Mouse (Mus musculus): Measurements from ENCODE around the gene Anks1. TPM values are rescaled to one million over a fixed set of nuclear protein-coding genes. Genes with fewer than 3 reads are reported as not detected.

Gene Anks1
- 10 to 100 TPM in 1 of 2 experiments, 1 to 10 TPM in 1; 8.8 to 23.4 TPM for total RNA-seq (2021)
- long read RNA-seq, experiment 1, full-length matches to known transcripts: 11 of 42 reads
- long read RNA-seq, experiment 1, partial matches to known transcripts: 27 of 42 reads
- long read RNA-seq, experiment 1, other reads (novel, unspliced or antisense): 4 of 42 reads
- long read RNA-seq, experiment 2, full-length matches to known transcripts: 5 of 18 reads
- long read RNA-seq, experiment 2, partial matches to known transcripts: 5 of 18 reads
- long read RNA-seq, experiment 2, other reads (novel, unspliced or antisense): 8 of 18 reads

- TF ChIP-seq CTCF (IDR thresholded peaks at IDR 0.05): no peak
- peak; percentile 93 for DNase-seq
- Histone ChIP-seq H3K27ac (peak within 1 kb of the TSS; percentile 96), H3K4me3 (peak within 1 kb of the TSS; percentile 99)
- intact Hi-C loops (cut with DNase I): loop anchor here (2.0 to 5.0 kb wide), 3 partner anchors 63 to 170 kb away; no protein-coding TSS in a partner anchor
Observed at GRCm38 (mm10) chr17:27908888-27909621, at the start of gene Anks1. Gene Anks1 (plus strand): TSS chr17:27909306.

- no peak for DNase-seq
- TF ChIP-seq CTCF (IDR thresholded peaks at IDR 0.05): 0 out of 2 replicates have a peak, but pooled peaks have one; percentile 1
- no peak overlapping the region for H3K27ac ChIP-seq
- intact Hi-C loops (cut with DNase I): no loop called here
- no peak overlapping the region for H3K4me3 ChIP-seq
Observed at GRCm38 (mm10) chr17:27865461-27865860, 43.6 kb upstream of the Anks1 start.

- no peak for TF ChIP-seq CTCF (IDR thresholded peaks at IDR 0.05)
- no peak for DNase-seq
- H3K4me3 ChIP-seq: no peak overlapping the region
- no peak overlapping the region for H3K27ac ChIP-seq
- intact Hi-C loops (cut with DNase I): no loop called here
Observed at GRCm38 (mm10) chr17:27866737-27867136, 42.4 kb upstream of the Anks1 start.

- no peak overlapping the region for H3K4me3 ChIP-seq
- no peak for TF ChIP-seq CTCF (IDR thresholded peaks at IDR 0.05)
- H3K27ac ChIP-seq: peak overlapping the region; percentile 43; the same call in 1 of the 2 replicates
- no peak for DNase-seq
- intact Hi-C loops (cut with DNase I): no loop called here
Observed at GRCm38 (mm10) chr17:27871851-27872250, 37.3 kb upstream of the Anks1 start.

DNA sequence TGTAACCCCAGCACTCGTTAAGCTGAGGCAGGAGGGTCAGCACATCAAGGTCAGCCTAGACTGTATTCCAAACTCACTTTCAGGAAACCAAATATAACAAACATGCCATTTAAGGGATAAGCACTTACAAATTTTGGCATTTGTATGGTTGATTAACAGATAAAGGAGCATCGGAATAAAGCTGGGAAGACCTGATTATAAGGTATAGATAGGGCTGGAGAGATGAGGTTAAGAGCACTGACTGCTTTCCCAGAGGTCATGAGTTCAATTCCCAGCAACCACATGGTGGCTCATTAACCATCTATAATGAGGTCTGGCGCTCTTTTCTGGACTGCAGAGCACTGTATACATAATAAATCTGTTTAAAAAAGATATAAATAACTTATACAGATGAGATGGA lies 35.5 kb upstream of the Anks1 start:
- DNase-seq: no peak
- no peak overlapping the region for H3K4me3 ChIP-seq
- intact Hi-C loops (cut with DNase I): no loop called here
- H3K27ac ChIP-seq: no peak overlapping the region
- TF ChIP-seq CTCF (IDR thresholded peaks at IDR 0.05): no peak

DNA sequence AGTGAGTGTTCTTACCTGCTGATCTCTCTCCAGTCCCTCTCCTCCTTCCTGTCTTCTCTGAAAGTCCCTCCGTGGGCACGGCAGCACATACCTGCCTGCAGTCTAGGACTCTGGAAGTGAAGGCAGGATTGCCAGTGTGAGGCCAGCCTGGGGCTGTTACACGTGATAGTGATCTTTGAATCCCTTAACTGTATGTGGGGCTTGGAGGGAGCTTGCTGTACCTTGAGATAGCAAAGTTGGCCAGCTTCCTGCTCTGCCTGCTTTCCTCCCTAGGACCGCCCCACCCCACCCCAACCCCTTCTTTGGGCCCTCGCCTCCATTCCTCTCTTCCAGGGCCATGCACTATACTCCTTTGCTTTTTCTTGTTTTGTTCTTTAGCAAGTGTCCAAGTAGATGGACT lies 34.6 kb upstream of the Anks1 start:
- no peak for DNase-seq
- no peak for TF ChIP-seq CTCF (IDR thresholded peaks at IDR 0.05)
- intact Hi-C loops (cut with DNase I): no loop called here
- Histone ChIP-seq H3K27ac (no peak overlapping the region), H3K4me3 (no peak overlapping the region)

DNA sequence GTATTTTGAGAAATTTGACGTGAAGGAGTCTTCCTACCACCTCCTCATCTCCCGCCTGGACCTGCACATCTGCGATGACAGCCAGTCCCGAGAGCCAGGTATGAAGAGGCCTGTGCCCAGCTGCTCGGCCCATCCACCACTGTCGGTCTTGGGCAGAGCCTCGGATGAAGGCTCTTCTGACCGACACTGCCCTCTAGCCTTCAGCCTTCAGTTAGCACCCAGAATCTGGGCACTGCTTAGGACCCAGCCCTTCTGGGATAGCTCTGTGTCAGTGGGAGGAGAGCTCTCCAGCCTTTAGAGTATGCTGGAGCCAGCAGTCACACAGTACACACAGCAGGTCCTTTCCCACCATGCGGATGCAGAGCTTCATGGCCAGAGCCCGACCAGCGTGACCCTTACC lies 27.6 kb upstream of the Anks1 start:
- H3K27ac ChIP-seq: no peak overlapping the region
- DNase-seq: peak; percentile 62
- intact Hi-C loops (cut with DNase I): no loop called here
- H3K4me3 ChIP-seq: no peak overlapping the region
- peak; percentile 58 for TF ChIP-seq CTCF (IDR thresholded peaks at IDR 0.05)

DNA sequence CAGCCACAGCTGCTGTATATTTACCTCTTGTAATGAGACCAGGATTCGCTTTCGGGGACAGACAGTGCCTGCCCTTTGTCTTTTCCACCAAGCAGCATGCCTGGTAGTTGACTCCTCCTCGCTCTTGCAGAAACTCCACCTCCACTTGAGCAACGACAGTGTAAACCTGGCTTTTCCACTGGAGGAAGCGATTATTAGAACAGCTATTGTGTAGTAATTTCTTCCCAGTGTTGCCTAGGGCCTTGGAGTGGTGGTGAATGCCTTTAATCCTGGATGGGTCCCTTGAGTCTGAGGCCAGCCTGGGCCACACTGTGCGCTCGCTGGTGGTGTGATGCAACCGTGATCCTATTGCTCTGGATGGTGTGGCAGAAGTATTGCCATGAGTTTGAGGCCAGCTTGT lies 26.0 kb upstream of the Anks1 start:
- H3K27ac ChIP-seq: no peak overlapping the region
- DNase-seq: no peak
- intact Hi-C loops (cut with DNase I): no loop called here

GRCm38 (mm10) chr17:27883994-27884393 lies 25.1 kb upstream of the Anks1 start:
- no peak overlapping the region for H3K27ac ChIP-seq
- intact Hi-C loops (cut with DNase I): no loop called here
- no peak overlapping the region for H3K4me3 ChIP-seq
- TF ChIP-seq CTCF (IDR thresholded peaks at IDR 0.05): no peak
- no peak for DNase-seq

More for the DNA sequence above, 26.0 kb upstream of the Anks1 start:
- TF ChIP-seq CTCF (IDR thresholded peaks at IDR 0.05): no peak
- no peak overlapping the region for H3K4me3 ChIP-seq

- peak; percentile 44 for DNase-seq
- no peak overlapping the region for H3K4me3 ChIP-seq
- intact Hi-C loops (cut with DNase I): no loop called here
- no peak for TF ChIP-seq CTCF (IDR thresholded peaks at IDR 0.05)
- no peak overlapping the region for H3K27ac ChIP-seq
Observed at GRCm38 (mm10) chr17:27886499-27887210, 22.5 kb upstream of the Anks1 start.

DNA sequence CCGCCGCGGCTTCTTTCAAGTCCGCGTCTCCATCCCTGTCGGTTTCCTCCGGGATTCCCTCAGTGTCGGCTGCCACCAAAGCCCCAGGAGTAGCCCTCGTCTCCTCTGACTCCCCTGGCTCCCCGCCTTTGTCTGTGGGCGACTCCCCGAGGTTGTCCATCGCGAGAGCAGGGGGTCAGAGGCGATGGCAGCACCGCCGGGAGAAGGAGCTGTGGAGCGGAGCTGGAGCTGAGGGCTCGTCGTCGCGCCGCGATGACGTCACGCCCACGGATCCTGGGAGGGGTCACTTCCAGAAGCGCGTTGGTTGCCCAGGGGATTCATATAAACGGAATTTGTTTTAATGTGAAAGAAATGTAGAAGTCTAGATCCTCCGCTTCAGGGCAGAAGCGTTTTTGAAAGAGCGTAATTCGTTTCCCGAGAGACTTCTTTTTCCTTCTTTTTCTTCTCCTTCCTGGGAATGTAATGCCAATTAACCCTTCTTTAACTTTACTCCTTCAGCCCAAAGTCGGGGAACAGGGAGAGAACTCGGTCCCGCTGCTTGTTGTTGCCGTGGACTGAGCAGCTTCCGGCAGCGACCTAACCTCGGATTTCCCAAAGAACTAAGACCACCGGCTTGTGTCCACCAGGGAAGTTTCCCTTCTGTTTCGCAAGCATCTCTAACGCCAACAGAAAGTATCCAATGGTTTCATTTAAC lies 1.4 kb upstream of the Anks1 start:
- TF ChIP-seq CTCF (IDR thresholded peaks at IDR 0.05): peak; percentile 52
- Histone ChIP-seq H3K27ac (peak overlapping the region; percentile 96), H3K4me3 (peak overlapping the region; percentile 99)
- DNase-seq: peak; percentile 95
- intact Hi-C loops (cut with DNase I): loop anchor here (2.0 to 5.0 kb wide), 4 partner anchors 49 to 171 kb away; no protein-coding TSS in a partner anchor

- peak; percentile 59 for TF ChIP-seq CTCF (IDR thresholded peaks at IDR 0.05)
- Histone ChIP-seq H3K27ac (peak overlapping the region; percentile 96), H3K4me3 (peak overlapping the region; percentile 99)
- no peak for DNase-seq
- intact Hi-C loops (cut with DNase I): loop anchor here (2.0 to 5.0 kb wide), 3 partner anchors 64 to 170 kb away; no protein-coding TSS in a partner anchor
Observed at GRCm38 (mm10) chr17:27908206-27908887, 759 bp upstream of the Anks1 start.

Measured in gastrocnemius, adult 2 months (tissue).